Mouse (Mus musculus): ENCODE measurements around the gene Tatdn3. TPM values are rescaled to one million over a fixed set of nuclear protein-coding genes. Genes with fewer than 3 reads are reported as not detected.

Gene Tatdn3
- polyA plus RNA-seq, 1 experiment from 2014 or later: 14.4 TPM

Other genes with a start within 250 kb of the Tatdn3 start
- 10.0 and 11.1 TPM in 2 replicates for gene Rps6kc1, start 151.2 kb downstream of the Tatdn3 start, polyA plus RNA-seq (2014; fragmentation: Nextera tagmentation; extraction: Ambion mirVana)
- gene Angel2, start 137.8 kb downstream of the Tatdn3 start, polyA plus RNA-seq (2014; fragmentation: Nextera tagmentation; extraction: Ambion mirVana): 32.1 and 34.1 TPM in 2 replicates
- gene Vash2, start 83.6 kb downstream of the Tatdn3 start, polyA plus RNA-seq (2014; fragmentation: Nextera tagmentation; extraction: Ambion mirVana): 12.8 and 14.2 TPM in 2 replicates
- gene Flvcr1, start 36.8 kb downstream of the Tatdn3 start, polyA plus RNA-seq (2014; fragmentation: Nextera tagmentation; extraction: Ambion mirVana): 11.8 and 12.1 TPM in 2 replicates
- gene Spata45, start 26.3 kb downstream of the Tatdn3 start, polyA plus RNA-seq (2014; fragmentation: Nextera tagmentation; extraction: Ambion mirVana): not detected in 2 replicates
- gene Nsl1, start 80 bp upstream of the Tatdn3 start, polyA plus RNA-seq (2014; fragmentation: Nextera tagmentation; extraction: Ambion mirVana): 27.7 and 30.7 TPM in 2 replicates
- gene Batf3, start 34.9 kb upstream of the Tatdn3 start, polyA plus RNA-seq (2014; fragmentation: Nextera tagmentation; extraction: Ambion mirVana): 5.7 and 6.0 TPM in 2 replicates
- gene Fam71a, start 101.9 kb upstream of the Tatdn3 start, polyA plus RNA-seq (2014; fragmentation: Nextera tagmentation; extraction: Ambion mirVana): not detected in 2 replicates
- gene Atf3, start 155.1 kb upstream of the Tatdn3 start, polyA plus RNA-seq (2014; fragmentation: Nextera tagmentation; extraction: Ambion mirVana): 3.1 and 3.6 TPM in 2 replicates